Mouse (Mus musculus) small intestine, adult 2 months (tissue): ENCODE data around the gene Mok.

Experiments used
- CTCF ChIP-seq: fragments of 200-500 bp; IDR thresholded peaks from 2 replicates; pipeline ENCODE4 v1.5.1; 2012; ENCODE audit warnings: low read depth, mild to moderate bottlenecking, control low read depth, inconsistent platforms, low read length, moderate library complexity, mixed read lengths; ENCODE audit not compliant: insufficient replicate concordance, insufficient read length; ENCODE audit errors: extremely low read depth
- POLR2A ChIP-seq: fragments of 200-500 bp; IDR thresholded peaks from 2 replicates; pipeline ENCODE4 v1.6.1; 2012; ENCODE audit warnings: low read depth, mild to moderate bottlenecking, control low read depth, inconsistent platforms, low read length, moderate library complexity

DNA sequence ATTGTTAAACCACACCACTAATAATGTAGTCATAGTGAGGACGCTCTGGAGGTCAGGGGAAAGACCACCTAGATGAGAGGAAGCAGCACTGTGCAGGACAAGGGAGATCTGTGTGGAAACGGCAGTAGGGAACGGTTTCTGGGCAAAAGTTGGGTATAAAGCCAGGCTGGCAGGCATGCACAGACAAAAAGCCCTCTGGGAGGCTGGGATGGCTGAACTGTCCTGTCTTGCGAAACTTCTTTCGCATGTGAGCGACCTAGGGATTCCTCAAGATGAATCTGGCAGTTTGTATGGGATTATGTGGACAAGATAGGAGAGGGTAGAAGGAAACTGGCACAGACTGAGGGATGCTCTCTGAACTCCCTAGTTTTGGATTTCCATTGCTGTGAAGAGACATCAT is 68.8 kb downstream of the Mok start:
- TF ChIP-seq CTCF = no peak
- no peak for TF ChIP-seq POLR2A
